Comparison of ENCODE assay signal across 8 mouse cellular contexts in the genomic region with DNA sequence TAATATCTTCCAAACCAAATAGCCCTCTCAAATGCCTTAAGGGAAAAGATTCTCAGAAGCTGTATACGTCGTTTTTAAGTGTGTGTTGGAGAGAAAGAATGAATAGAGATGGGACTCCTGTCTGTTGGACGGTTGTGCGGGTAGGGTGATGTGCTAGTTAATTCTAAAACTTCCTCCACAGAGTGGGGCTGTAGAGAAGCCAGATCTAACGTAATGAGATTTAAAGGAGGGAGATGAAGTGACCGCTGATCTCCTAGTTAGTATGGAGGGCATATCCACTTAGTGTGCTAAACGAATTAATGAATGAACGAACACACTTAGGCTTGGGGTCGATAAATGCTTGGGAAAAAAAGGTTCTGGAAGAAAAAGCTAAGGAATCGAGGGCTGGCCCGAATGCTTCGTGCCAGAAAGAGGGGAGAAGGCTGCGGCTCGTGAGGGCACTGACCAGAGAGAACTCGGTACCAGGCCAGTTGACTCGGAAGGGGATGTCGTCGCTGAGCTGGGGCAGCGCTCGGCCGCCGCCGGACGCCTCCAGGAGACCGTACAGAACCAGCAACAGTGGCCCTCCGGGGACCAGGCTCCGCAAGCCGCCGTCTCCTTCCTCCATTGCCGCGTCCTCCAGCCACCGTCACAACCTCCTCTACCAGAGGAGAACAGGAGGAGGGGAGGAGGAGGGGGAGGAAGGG. TPM values are rescaled to one million over a fixed set of nuclear protein-coding genes. Genes with fewer than 3 reads are reported as not detected.
DNase-seq lines count a peak whose midpoint lies in the region; ATAC-seq lines count a peak whose summit lies in the region.

No protein-coding gene starts in this region.

- peak overlapping the region; percentile 74 for H3K4me3 ChIP-seq in limb, embryonic 12.5 days (replicated peaks)
- peak overlapping the region; percentile 60 for H3K4me3 ChIP-seq in midbrain, embryonic 14.5 days (replicated peaks; ENCODE audit: low read depth, low read length)

- H3K9ac ChIP-seq in limb, embryonic 12.5 days (replicated peaks) = peak overlapping the region; percentile 88
- H3K9ac ChIP-seq in midbrain, embryonic 14.5 days (replicated peaks; ENCODE audit: low read length) = peak overlapping the region; percentile 74

- no peaks in the 10 kb centered on the region for H3K27me3 ChIP-seq in limb, embryonic 12.5 days
- H3K27me3 ChIP-seq in midbrain, embryonic 14.5 days (ENCODE audit: control insufficient read depth, insufficient read depth, low read length) = no peaks in the 10 kb centered on the region

- H3K9me3 ChIP-seq in limb, embryonic 12.5 days = peaks cover 17% of the 10 kb centered on the region; the same call in 1 of the 2 replicates
- 0 out of 2 replicates have a peak, but pooled peaks cover 7% of the 10 kb centered on the region for H3K9me3 ChIP-seq in midbrain, embryonic 14.5 days (ENCODE audit: control insufficient read depth, low read length)

- DNase-seq in thymus, adult 18-20 months = peak; percentile 55 to 59
- no peak for DNase-seq in thymus, postnatal 25 days
- DNase-seq in embryo, embryonic 9.5 days (ENCODE audit: extremely low spot score) = peak; percentile 70
- peak; percentile 40 for DNase-seq in kidney, adult 11 months
- peak; percentile 72 for DNase-seq in midbrain, embryonic 14.5 days
- peak; percentile 38 to 44 for DNase-seq in spleen, adult 18-20 months

- H3K27ac ChIP-seq in limb, embryonic 12.5 days = peak overlapping the region; percentile 83
- H3K27ac ChIP-seq in midbrain, embryonic 14.5 days (replicated peaks; ENCODE audit: low read depth, low read length) = peak overlapping the region; percentile 84

- peaks cover 47% of the 10 kb centered on the region for H3K36me3 ChIP-seq in limb, embryonic 12.5 days
- peaks cover 37% of the 10 kb centered on the region for H3K36me3 ChIP-seq in midbrain, embryonic 14.5 days (ENCODE audit: control insufficient read depth, insufficient read depth, low read length)

- WGBS in limb, embryonic 12.5 days = 3% methylated on average over 29 of the region's 32 CpGs
- 1% methylated on average over 31 of the region's 32 CpGs for WGBS in midbrain, embryonic 14.5 days

- ATAC-seq in granulocyte monocyte progenitor cell, adult 5-6 weeks (replicated peaks; ENCODE audit: poor library complexity, severe bottlenecking) = peak; percentile 63
- peak; percentile 85 for ATAC-seq in limb, embryonic 12.5 days (ENCODE audit: insufficient number of reproducible peaks, insufficient read depth, low FRiP score, low TSS enrichment, low read depth)
- peak; percentile 91 for ATAC-seq in midbrain, embryonic 14.5 days (ENCODE audit: low FRiP score, low TSS enrichment)

- H3K4me2 ChIP-seq in limb, embryonic 12.5 days = peak overlapping the region; percentile 73
- peak overlapping the region; percentile 58 for H3K4me2 ChIP-seq in midbrain, embryonic 14.5 days (ENCODE audit: low read length)

- peaks cover 7% of the 10 kb centered on the region; the same call in 1 of the 2 replicates for H3K4me1 ChIP-seq in limb, embryonic 12.5 days (replicated peaks)
- peaks cover 13% of the 10 kb centered on the region for H3K4me1 ChIP-seq in midbrain, embryonic 14.5 days (ENCODE audit: control insufficient read depth, insufficient read depth, low read length)

RNA-seq across cellular contexts. Expression of gene Erlec1, which starts 0.5 kb away (rescaled TPM):
- 33.5 and 34.9 TPM in 2 replicates for total RNA-seq in granulocyte monocyte progenitor cell, adult 5-6 weeks (2014; fragmentation: Nextera tagmentation)
- 27.1 and 33.7 TPM in 2 replicates for total RNA-seq in granulocyte monocyte progenitor cell, adult 5-6 weeks (2017)
- polyA plus RNA-seq in limb, embryonic 12.5 days (2016; fragmentation: Nextera tagmentation; extraction: Ambion mirVana) = 10.8 and 10.9 TPM in 2 replicates
- 13.5 and 14.4 TPM in 2 replicates for polyA plus RNA-seq in midbrain, embryonic 14.5 days (2014; fragmentation: Nextera tagmentation; extraction: Ambion mirVana)

RNA-seq across cellular contexts. Expression of gene Chac2, which starts 32.5 kb away (rescaled TPM):
- 5.6 and 7.5 TPM in 2 replicates for total RNA-seq in granulocyte monocyte progenitor cell, adult 5-6 weeks (2014; fragmentation: Nextera tagmentation)
- 7.8 and 13.9 TPM in 2 replicates for total RNA-seq in granulocyte monocyte progenitor cell, adult 5-6 weeks (2017)
- polyA plus RNA-seq in limb, embryonic 12.5 days (2016; fragmentation: Nextera tagmentation; extraction: Ambion mirVana) = 10.9 and 12.5 TPM in 2 replicates
- 33.5 and 38.5 TPM in 2 replicates for polyA plus RNA-seq in midbrain, embryonic 14.5 days (2014; fragmentation: Nextera tagmentation; extraction: Ambion mirVana)
